Mouse (Mus musculus): ENCODE measurements at regions not wholly inside any gene's neighbourhood (a gene's known extent, or its start where the extent isn't known, plus 50 kb on each side); places are given as distances from the start of the nearest gene placed in this dataset.
"Not testable (repeated sequence)": the region's sequence is repeated elsewhere in the genome, so short reads cannot be mapped to it uniquely, and the experiment has no call there.

DNA sequence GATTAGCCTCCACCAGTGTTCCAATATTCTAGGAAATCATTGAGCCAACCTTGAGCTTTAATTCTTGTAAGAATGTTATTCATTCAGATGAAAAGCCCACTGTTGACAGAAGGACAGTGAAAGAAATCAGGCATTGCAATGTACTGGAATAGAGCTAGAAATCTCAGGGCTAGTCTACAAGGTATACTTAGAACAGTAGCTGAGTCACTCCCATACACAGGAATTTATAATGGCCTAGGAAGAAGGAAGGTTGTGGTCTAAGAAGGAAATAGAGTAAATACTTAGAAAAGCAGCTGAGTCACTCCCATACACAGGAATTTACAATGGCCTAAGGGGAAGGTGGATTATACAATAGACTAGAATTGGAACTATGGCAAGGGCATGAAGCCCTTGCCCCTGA, 174.6 kb downstream of the Fam181b start:
- DNase-seq (ENCODE audit: low spot score in 2 of 2), result not testable (repeated sequence)

DNA sequence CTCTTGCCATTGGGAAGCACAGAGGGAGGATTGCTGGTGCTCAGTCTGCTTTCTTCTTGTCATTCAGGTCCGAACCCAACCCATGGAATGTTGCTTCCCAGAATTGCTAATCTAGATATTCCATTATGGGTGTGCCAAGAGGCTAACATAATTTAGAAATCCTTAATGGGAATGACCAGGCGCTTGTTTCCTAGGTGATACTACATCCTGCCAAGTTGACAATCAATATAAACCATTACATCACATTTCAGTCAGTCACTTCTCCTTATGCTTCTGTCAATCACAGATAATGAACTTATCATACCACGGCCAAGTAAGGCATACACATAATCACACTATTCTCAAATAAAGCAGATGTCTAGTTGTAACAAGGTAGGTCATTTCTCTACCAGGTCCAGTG, 206.1 kb downstream of the Fam181b start:
- DNase-seq (ENCODE audit: low spot score in 2 of 2), result no peak

DNA sequence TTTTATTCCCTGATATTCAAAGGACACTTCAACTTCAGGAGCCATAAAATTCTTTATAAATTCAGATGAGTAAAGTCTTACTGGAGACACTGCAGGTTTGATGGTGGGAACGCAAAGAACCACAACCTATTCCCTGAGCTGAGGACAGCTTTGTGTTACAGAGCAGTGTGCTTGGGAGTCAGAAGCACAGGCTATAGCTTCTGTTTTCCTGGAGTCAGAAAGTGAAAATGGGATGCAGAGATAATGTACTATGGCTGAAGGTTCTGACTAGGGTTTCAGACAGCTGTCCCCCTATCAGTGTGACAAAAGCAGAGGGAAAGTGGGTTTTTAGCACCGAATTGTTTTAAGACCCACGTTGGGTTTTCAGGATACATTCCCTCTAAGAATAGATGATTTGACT, 211.8 kb downstream of the Fam181b start:
- DNase-seq (ENCODE audit: low spot score in 2 of 2), result no peak

DNA sequence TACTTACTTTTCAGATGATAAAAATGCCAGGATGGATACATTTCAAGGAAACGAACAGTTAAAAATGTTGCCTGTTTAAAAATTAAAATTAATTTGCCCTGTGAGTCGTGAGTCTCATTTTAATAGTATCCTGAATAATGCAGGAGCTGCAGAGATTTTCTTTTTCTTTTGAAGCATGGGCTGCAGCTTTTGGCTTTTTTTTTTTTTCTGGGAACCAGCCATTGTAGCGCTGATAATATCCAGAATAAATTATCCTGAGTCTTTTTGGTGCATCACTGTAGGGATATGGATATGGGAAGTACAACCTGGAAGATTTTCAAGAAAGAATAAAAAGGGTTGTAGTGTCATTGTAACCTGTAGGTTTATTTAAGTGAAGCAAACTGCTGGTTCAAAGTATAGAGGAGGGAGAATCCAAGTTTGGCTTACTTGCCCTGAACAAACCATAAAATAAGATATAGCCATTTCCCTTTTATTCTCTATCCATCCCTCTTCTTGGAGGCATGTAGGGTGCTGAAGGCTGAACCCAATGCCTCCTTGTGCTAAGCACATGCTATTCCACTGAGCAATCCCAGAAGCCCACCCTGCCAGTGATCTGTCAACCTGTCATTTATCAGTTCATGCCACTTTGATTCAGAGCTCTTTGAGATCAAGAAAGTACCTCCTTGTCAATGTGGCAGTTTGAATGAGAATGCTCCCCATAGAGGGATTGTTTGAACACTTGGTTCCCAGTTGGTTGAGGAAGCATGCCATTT, 212.5 kb downstream of the Fam181b start:
- no peak for DNase-seq (ENCODE audit: low spot score in 2 of 2)

DNA sequence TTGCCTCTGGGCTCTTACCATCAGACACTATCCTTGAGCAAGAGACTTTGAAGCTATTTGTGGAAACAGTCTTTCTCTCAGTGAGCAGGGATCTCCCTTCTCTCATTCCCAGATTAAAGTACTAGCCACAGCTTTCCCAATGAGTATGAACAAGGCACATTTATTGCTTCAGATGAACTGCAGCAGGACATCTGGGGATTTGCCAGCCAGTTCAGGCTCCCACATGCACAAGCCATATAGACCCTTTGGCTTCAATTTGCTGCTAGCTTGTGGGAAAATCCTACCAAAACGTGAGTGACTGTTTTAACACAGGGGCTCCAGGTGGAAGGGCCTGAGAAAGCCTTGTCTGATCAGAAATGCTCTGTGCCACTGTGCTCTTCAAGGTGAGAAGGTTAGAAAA, 233.1 kb downstream of the Fam181b start:
- DNase-seq (ENCODE audit: low spot score in 2 of 2), result no peak

DNA sequence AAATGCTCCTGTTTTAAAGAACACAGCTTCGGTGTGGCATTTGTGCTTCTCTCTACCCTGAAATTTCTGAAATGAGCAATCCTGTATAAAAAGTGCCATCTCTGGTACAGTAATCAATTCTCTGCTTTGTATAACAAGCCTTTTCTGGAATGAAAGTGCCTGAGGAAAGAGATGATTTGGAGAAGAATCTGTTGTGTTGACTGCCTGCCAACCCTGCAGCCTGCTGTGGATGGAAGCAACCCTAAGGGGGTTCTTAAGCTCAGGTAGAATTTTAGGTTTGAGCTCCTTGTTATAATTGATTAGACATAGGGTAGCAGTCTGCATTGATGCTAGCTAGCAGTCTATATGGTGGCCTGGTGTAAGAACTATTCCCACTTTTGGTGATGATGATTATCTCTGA, 251.7 kb downstream of the Fam181b start:
- no peak for DNase-seq (ENCODE audit: low spot score in 2 of 2)

DNA sequence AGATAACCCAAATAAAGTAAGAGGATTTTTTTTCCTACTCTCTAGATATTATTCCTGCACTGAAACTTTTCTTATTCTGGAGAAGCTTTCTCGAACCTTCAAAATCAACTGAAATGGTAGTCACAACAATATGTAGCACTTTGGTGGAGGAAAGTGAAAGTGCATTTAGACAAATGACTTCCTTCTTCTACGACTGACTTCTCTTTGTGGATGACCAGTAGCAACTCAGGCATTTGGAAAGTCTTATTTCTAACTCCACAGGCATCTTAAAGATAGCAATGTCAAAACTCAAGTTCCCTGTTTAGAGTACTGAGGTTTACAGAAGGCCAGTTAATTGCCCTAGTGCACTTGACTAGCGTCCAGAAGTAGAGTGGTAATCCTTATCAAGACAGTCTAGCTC, 252.5 kb downstream of the Fam181b start:
- DNase-seq (ENCODE audit: low spot score in 2 of 2), result no peak

DNA sequence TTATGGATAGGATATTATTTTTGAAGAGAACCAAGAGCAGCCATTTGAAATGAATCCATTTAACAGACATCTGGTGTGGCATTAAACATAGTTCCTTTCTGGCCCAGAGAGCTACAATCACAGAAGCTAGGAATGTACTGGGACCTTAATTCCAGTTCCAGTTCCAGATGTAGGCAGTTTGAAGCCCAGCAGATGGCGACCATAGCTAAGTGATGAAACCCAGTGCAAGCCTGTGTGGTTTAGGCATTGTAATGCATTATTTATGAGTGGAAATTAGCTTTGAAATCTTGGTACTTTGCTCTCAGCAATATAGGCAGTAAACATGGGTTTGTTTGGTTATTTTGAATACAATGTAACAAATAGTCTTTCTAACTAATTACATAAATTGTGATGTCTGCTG, 256.8 kb downstream of the Fam181b start:
- peak in 1 of 2 experiments; percentile 35 for DNase-seq (ENCODE audit: low spot score in 2 of 2)

All from frontal cortex, postnatal 25 days (tissue).